Mouse (Mus musculus): ENCODE results near the gene Snrnp70. TPM values are rescaled to one million over a fixed set of nuclear protein-coding genes. Genes with fewer than 3 reads are reported as not detected.
A peak's percentile ranks its signal among the peaks of the same experiment; 100 is the strongest.

Gene Snrnp70
- polyA plus RNA-seq, 1 experiment from 2014 or later, result 211 TPM

GRCm38 (mm10) chr7:45412421-45412820 is 16.9 kb upstream of the Snrnp70 start:
- Histone ChIP-seq H3K27me3 (ENCODE audit: insufficient read depth, low read length) (peaks cover 90% of the 10 kb centered on the region), H3K36me3 (ENCODE audit: insufficient read depth, low read length) (no peaks in the 10 kb centered on the region), H3K9me3 (ENCODE audit: low read length) (no peaks in the 10 kb centered on the region), H3K4me3 (ENCODE audit: low read length) (no peak overlapping the region), H3K9ac (replicated peaks; ENCODE audit: low read length) (no peak overlapping the region), H3K27ac (ENCODE audit: low read length) (no peak overlapping the region), H3K4me2 (replicated peaks; ENCODE audit: low read depth, low read length) (no peak overlapping the region), H3K4me1 (ENCODE audit: insufficient read depth, low read length) (peaks cover 18% of the 10 kb centered on the region)
- 82% methylated on average over 2 of the region's 2 CpGs for WGBS
- ATAC-seq (ENCODE audit: low FRiP score, low TSS enrichment), result no peak

GRCm38 (mm10) chr7:45409497-45410163 is 14.1 kb upstream of the Snrnp70 start:
- WGBS, result 82% methylated on average over 8 of the region's 8 CpGs
- Histone ChIP-seq H3K4me1 (ENCODE audit: insufficient read depth, low read length) (peaks cover 27% of the 10 kb centered on the region), H3K27ac (ENCODE audit: low read length) (no peak overlapping the region), H3K4me2 (replicated peaks; ENCODE audit: low read depth, low read length) (no peak overlapping the region), H3K4me3 (ENCODE audit: low read length) (no peak overlapping the region), H3K9me3 (ENCODE audit: low read length) (no peaks in the 10 kb centered on the region), H3K36me3 (ENCODE audit: insufficient read depth, low read length) (no peaks in the 10 kb centered on the region), H3K27me3 (ENCODE audit: insufficient read depth, low read length) (peaks cover 87% of the 10 kb centered on the region), H3K9ac (replicated peaks; ENCODE audit: low read length) (no peak overlapping the region)
- no peak for ATAC-seq (ENCODE audit: low FRiP score, low TSS enrichment)

- peaks cover 22% of the 10 kb centered on the region for H3K4me1 ChIP-seq (ENCODE audit: insufficient read depth, low read length)
- H3K27ac ChIP-seq (ENCODE audit: low read length), result no peak overlapping the region
- no peak overlapping the region for H3K4me2 ChIP-seq (replicated peaks; ENCODE audit: low read depth, low read length)
- no peak overlapping the region for H3K4me3 ChIP-seq (ENCODE audit: low read length)
- no peaks in the 10 kb centered on the region for H3K36me3 ChIP-seq (ENCODE audit: insufficient read depth, low read length)
- no peak overlapping the region for H3K9ac ChIP-seq (replicated peaks; ENCODE audit: low read length)
- ATAC-seq (ENCODE audit: low FRiP score, low TSS enrichment), result no peak
- H3K27me3 ChIP-seq (ENCODE audit: insufficient read depth, low read length), result peaks cover 80% of the 10 kb centered on the region
- whole genome bisulfite sequencing, result 86% methylated on average over 17 of the region's 17 CpGs
- no peaks in the 10 kb centered on the region for H3K9me3 ChIP-seq (ENCODE audit: low read length)
Measured at GRCm38 (mm10) chr7:45408949-45409348, 13.4 kb upstream of the Snrnp70 start.

- peaks cover 75% of the 10 kb centered on the region for H3K27me3 ChIP-seq (ENCODE audit: insufficient read depth, low read length)
- no peak overlapping the region for H3K4me3 ChIP-seq (ENCODE audit: low read length)
- H3K9ac ChIP-seq (replicated peaks; ENCODE audit: low read length), result no peak overlapping the region
- H3K9me3 ChIP-seq (ENCODE audit: low read length), result no peaks in the 10 kb centered on the region
- WGBS, result 72% methylated on average over 7 of the region's 7 CpGs
- no peak overlapping the region for H3K27ac ChIP-seq (ENCODE audit: low read length)
- no peaks in the 10 kb centered on the region for H3K36me3 ChIP-seq (ENCODE audit: insufficient read depth, low read length)
- H3K4me2 ChIP-seq (replicated peaks; ENCODE audit: low read depth, low read length), result no peak overlapping the region
- H3K4me1 ChIP-seq (ENCODE audit: insufficient read depth, low read length), result peaks cover 17% of the 10 kb centered on the region
- no peak for ATAC-seq (ENCODE audit: low FRiP score, low TSS enrichment)
Measured at GRCm38 (mm10) chr7:45408351-45408750, 12.8 kb upstream of the Snrnp70 start.

GRCm38 (mm10) chr7:45407836-45408235 is 12.3 kb upstream of the Snrnp70 start:
- peaks cover 13% of the 10 kb centered on the region for H3K4me1 ChIP-seq (ENCODE audit: insufficient read depth, low read length)
- no peak for ATAC-seq (ENCODE audit: low FRiP score, low TSS enrichment)
- H3K27ac ChIP-seq (ENCODE audit: low read length), result no peak overlapping the region
- no peak overlapping the region for H3K4me2 ChIP-seq (replicated peaks; ENCODE audit: low read depth, low read length)
- no peak overlapping the region for H3K4me3 ChIP-seq (ENCODE audit: low read length)
- H3K36me3 ChIP-seq (ENCODE audit: insufficient read depth, low read length), result no peaks in the 10 kb centered on the region
- H3K9me3 ChIP-seq (ENCODE audit: low read length), result no peaks in the 10 kb centered on the region
- 83% methylated on average over 10 of the region's 10 CpGs for WGBS
- no peak overlapping the region for H3K9ac ChIP-seq (replicated peaks; ENCODE audit: low read length)
- peaks cover 72% of the 10 kb centered on the region for H3K27me3 ChIP-seq (ENCODE audit: insufficient read depth, low read length)

GRCm38 (mm10) chr7:45406157-45407156 is 10.9 kb upstream of the Snrnp70 start:
- under 1% methylated on average over 110 of the region's 114 CpGs for WGBS
- no peak for ATAC-seq (ENCODE audit: low FRiP score, low TSS enrichment)
- H3K36me3 ChIP-seq (ENCODE audit: insufficient read depth, low read length), result no peaks in the 10 kb centered on the region
- peak overlapping the region; percentile 47 for H3K4me3 ChIP-seq (ENCODE audit: low read length)
- H3K9ac ChIP-seq (replicated peaks; ENCODE audit: low read length), result peak overlapping the region; percentile 49
- peak overlapping the region; percentile 68 for H3K4me2 ChIP-seq (replicated peaks; ENCODE audit: low read depth, low read length)
- peaks cover 63% of the 10 kb centered on the region for H3K27me3 ChIP-seq (ENCODE audit: insufficient read depth, low read length)
- H3K4me1 ChIP-seq (ENCODE audit: insufficient read depth, low read length), result peaks cover 13% of the 10 kb centered on the region
- H3K27ac ChIP-seq (ENCODE audit: low read length), result no peak overlapping the region
- H3K9me3 ChIP-seq (ENCODE audit: low read length), result no peaks in the 10 kb centered on the region

- no peaks in the 10 kb centered on the region for H3K9me3 ChIP-seq (ENCODE audit: low read length)
- peak; percentile 24; the same call in 1 of the 2 replicates for ATAC-seq (ENCODE audit: low FRiP score, low TSS enrichment)
- peak within 1 kb of the TSS; percentile 47 for H3K4me3 ChIP-seq (ENCODE audit: low read length)
- H3K27ac ChIP-seq (ENCODE audit: low read length), result no peak within 1 kb of the TSS
- peaks cover 52% of the 10 kb centered on the region for H3K27me3 ChIP-seq (ENCODE audit: insufficient read depth, low read length)
- H3K9ac ChIP-seq (replicated peaks; ENCODE audit: low read length), result peak within 1 kb of the TSS; percentile 49
- no peaks in the 10 kb centered on the region for H3K36me3 ChIP-seq (ENCODE audit: insufficient read depth, low read length)
- peak within 1 kb of the TSS; percentile 68 for H3K4me2 ChIP-seq (replicated peaks; ENCODE audit: low read depth, low read length)
- peaks cover 13% of the 10 kb centered on the region for H3K4me1 ChIP-seq (ENCODE audit: insufficient read depth, low read length)
- WGBS, result 13% methylated on average over 28 of the region's 28 CpGs
Measured at GRCm38 (mm10) chr7:45405091-45406075, 9.8 kb upstream of the Snrnp70 start, which contains the start of gene Kcna7. Gene Kcna7 (plus strand): TSS chr7:45405653.

GRCm38 (mm10) chr7:45403532-45404261 is 8.2 kb upstream of the Snrnp70 start:
- no peak overlapping the region for H3K9ac ChIP-seq (replicated peaks; ENCODE audit: low read length)
- no peak overlapping the region for H3K27ac ChIP-seq (ENCODE audit: low read length)
- WGBS, result 37% methylated on average over 6 of the region's 6 CpGs
- no peak overlapping the region for H3K4me2 ChIP-seq (replicated peaks; ENCODE audit: low read depth, low read length)
- no peaks in the 10 kb centered on the region for H3K9me3 ChIP-seq (ENCODE audit: low read length)
- peaks cover 13% of the 10 kb centered on the region for H3K4me1 ChIP-seq (ENCODE audit: insufficient read depth, low read length)
- no peaks in the 10 kb centered on the region for H3K36me3 ChIP-seq (ENCODE audit: insufficient read depth, low read length)
- ATAC-seq (ENCODE audit: low FRiP score, low TSS enrichment), result no peak
- peaks cover 36% of the 10 kb centered on the region for H3K27me3 ChIP-seq (ENCODE audit: insufficient read depth, low read length)
- H3K4me3 ChIP-seq (ENCODE audit: low read length), result no peak overlapping the region
